Mouse (Mus musculus): ENCODE data around the gene Hoga1.

The Hoga1 gene

DNA sequence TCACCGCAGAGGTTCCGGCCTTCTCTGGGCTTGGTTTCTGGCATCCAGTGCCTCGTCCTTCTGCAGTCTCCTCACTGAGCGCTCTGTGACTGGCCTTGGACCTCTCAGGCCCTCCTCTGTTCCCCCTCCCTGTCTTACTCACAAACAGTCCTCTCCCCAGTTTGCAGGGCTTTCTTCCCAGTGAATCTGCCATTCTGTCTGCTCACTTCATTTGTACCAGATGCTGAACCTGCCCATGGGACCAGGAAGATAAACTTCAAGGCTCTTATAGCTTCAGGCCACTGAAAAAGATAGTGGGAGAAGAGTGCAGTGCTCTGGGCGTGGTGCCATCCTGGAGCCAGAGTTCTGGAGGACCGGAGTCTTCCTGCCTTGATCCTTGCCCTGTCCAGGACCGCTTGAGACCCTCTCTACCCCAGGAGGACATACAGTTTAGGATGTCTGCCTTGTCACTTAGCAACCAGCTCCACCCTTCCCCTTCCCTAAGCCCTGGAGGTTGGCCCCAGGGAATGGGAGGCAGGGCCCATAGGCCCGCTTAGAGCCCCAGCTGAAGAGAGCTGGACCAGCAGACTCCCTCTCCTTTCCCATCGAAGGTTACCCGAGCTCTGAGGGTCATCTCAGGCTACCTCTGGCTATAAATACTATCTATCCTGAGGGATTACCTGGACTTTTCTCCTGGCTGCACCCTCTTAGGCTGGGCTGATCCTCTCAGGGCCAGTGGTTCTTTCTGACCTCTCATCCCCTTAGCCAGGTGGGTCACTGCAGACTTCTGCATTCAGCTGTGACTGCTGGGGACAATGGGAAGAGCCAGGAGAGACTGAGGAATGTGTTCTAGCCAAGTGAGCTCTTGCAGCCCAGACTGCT, 23.5 kb upstream of the Hoga1 start:
- DNase-seq (ENCODE audit: low spot score in 2 of 2), result no peak

DNA sequence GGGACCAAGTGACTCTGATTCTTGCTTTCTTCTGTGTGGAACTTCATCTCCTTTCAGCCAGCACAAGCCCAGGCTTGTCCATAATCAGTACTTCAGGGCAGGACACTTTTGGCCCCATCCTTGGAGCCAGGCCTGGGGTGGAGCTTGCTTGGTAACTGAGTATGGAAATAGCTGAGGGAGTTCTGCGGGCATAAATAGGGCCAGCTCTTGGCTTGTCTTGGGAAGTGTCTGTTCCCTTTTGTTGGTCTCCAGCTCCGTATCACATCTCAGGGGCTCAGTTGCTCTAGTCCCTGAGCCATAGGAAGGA, 22.9 kb upstream of the Hoga1 start:
- DNase-seq (ENCODE audit: low spot score in 2 of 2), result no peak

GRCm38 (mm10) chr19:42026158-42026557, 19.3 kb upstream of the Hoga1 start:
- peak; percentile 64 to 82 for DNase-seq (ENCODE audit: low spot score in 2 of 2)

GRCm38 (mm10) chr19:42031112-42031511, 14.3 kb upstream of the Hoga1 start:
- DNase-seq (ENCODE audit: low spot score in 2 of 2), result no peak

GRCm38 (mm10) chr19:42033611-42034010, 11.8 kb upstream of the Hoga1 start:
- DNase-seq (ENCODE audit: low spot score in 2 of 2), result no peak

DNA sequence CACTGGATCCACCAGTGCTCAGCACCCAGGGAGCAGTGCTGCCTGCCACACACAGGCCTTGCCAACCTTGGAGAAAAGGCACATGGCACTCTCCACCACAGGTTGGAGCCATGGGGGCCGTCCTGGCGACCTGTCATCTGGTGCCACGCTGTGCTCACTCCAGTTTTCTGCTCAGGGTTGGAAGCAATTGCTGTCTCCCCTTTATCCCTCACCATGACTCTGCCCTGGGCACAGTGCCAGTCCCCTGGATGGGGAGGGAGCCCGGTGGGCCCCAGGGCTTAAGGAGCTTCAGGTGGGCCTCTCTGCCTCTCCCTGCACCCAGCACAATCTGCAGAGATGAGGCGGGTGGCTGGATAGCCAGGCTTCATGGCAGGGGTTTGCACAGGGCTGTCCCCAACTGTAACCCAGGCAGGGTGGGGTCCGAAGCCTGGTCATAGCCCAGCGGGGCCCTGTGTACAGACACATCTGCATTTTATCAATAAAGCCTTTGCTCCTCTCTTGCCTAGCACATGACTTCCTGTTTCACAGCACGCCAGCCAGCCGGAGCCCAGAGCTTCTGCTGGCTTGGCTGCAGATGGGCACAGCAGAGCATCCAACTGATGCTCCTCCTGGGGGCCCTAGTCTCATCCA, 11.1 kb upstream of the Hoga1 start:
- no peak for DNase-seq (ENCODE audit: low spot score in 2 of 2)

- DNase-seq (ENCODE audit: low spot score in 2 of 2), result no peak
These were observed 10.4 kb upstream of the Hoga1 start for GRCm38 (mm10) chr19:42034881-42035455.

GRCm38 (mm10) chr19:42035456-42036248, 9.8 kb upstream of the Hoga1 start, which contains the start of gene Ankrd2:
Gene Ankrd2, plus strand, starts transcription at chr19:42036000.
- DNase-seq (ENCODE audit: low spot score in 2 of 2), result peak; percentile 47 to 83

GRCm38 (mm10) chr19:42036357-42036756, 9.1 kb upstream of the Hoga1 start:
- no peak for DNase-seq (ENCODE audit: low spot score in 2 of 2)

GRCm38 (mm10) chr19:42037167-42037702, 8.2 kb upstream of the Hoga1 start:
- no peak for DNase-seq (ENCODE audit: low spot score in 2 of 2)

- DNase-seq (ENCODE audit: low spot score in 2 of 2), result no peak
These were observed 7.1 kb upstream of the Hoga1 start for GRCm38 (mm10) chr19:42038310-42038709.

GRCm38 (mm10) chr19:42043988-42044387, 1.4 kb upstream of the Hoga1 start:
- DNase-seq (ENCODE audit: low spot score in 2 of 2), result no peak

DNA sequence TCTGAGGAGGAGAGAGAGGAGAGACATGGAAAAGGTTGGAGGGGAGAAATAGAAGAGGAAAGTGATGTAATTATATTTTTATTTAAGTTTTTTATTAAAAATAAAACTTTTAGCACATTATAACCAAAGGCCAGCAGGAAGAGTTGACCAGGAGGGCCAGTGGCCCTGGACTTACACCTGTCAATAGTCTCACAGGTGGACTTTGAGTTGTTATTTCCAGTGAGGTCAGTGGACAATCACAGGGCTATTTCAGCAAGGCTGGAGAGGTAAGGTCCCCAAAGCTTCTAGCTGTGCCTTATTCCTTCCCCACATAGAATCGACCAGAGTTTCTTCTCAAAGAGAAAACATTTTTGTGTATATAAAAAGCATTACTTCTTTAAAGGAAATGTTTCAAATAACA, 4.8 kb downstream of the Hoga1 start:
- DNase-seq (ENCODE audit: low spot score in 2 of 2), result no peak

GRCm38 (mm10) chr19:42051351-42051750, 5.9 kb downstream of the Hoga1 start:
- no peak for DNase-seq (ENCODE audit: low spot score in 2 of 2)

DNA sequence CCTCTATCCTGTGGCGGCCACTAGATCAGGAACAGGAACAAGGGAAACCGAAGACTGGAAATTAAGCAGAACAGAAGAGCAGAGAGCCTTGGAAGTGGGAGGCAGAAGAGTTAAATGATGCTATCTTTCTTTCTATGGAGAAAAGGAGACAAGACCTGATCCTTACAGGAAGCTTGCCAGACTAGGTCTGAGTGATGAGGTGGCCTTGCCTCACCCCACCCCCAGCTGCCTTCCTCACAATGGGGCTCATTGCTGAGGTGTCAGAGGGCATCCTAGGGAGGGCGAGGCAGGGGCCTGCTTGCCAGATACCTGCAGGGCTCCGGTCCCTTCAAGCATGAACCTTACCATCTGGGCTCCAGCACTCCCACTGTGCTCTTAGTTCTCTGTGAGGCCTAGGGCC, 6.5 kb downstream of the Hoga1 start, which contains the start of gene 4933411K16Rik:
Gene 4933411K16Rik, plus strand, starts transcription at position 301 of the 400 bp plus-strand sequence.
- DNase-seq (ENCODE audit: low spot score in 2 of 2), result no peak

- DNase-seq (ENCODE audit: low spot score in 2 of 2), result no peak
These were observed 8.8 kb downstream of the Hoga1 start for GRCm38 (mm10) chr19:42054255-42054654.

DNA sequence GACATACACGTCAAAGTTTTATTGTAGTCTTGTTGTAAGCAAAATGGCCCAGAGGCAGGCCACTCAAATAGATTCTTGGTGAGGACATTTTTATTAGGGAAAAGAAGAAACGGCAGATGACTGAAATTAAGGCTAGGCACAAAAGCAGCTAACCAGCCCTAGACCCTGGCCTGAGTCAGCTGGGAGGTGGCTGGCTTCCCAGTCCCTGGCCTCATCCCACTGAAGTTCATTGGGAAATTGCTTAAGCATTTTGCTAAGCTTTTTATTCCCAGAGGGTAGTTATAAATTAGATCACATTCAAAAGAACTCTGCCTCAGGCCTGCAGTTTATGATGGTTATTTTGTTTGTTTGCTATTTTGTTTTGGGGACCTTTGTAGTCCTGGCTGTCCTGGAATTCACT, 10.5 kb downstream of the Hoga1 start:
- DNase-seq (ENCODE audit: low spot score in 2 of 2), result no peak

DNA sequence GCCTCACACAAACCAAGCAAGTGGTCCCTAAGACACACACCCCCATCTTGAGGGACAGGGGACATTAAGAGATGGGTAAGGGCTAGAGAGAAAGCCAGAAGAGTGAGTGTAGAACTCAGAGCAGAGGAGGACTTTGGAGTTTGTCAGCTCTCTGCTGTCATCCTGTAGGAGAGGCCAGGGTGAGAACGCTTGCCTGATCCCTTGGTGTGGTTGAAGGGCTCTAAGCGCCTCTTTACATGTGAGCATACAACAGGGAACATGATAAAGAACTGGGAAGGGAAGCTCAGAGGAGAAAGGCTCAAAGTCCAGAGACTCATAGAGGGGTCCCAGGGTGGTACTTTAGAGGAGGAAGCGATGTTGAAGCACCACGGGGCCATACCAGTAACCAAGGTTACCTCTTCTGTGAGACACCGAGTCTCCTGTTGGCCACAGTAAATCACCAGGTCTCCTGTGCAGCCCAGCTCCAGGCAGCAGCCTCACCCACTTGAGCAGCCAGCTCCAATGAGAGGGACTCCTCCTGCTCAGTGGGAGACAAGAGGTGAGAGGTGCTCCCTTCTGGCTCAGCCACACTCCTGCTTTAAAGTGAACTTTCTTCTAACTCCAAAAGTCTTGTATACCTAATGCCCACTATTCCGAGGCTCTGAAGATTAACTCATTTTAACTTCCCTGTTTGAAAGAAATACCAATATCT, 11.5 kb downstream of the Hoga1 start:
- DNase-seq (ENCODE audit: low spot score in 2 of 2), result no peak

DNA sequence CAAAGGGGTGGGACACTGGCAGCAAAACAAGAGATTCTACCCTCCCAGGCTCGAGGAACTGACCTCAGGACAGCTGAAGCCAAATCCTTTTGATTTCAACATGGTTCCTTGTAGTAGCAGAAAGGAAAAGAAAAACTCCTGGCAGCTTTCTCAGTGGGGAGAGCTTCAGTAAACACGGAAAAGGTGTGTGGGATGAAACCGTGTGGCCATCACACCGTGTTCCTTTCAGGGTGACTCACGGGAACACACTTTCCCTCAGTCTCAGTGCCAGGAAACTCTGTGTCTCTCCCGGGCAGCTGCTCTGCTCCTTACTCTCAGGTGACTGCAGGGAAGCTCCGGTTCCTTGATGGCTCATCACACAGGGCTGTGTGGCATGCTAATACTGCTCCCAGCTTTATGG, 13.0 kb downstream of the Hoga1 start:
- no peak for DNase-seq (ENCODE audit: low spot score in 2 of 2)

DNA sequence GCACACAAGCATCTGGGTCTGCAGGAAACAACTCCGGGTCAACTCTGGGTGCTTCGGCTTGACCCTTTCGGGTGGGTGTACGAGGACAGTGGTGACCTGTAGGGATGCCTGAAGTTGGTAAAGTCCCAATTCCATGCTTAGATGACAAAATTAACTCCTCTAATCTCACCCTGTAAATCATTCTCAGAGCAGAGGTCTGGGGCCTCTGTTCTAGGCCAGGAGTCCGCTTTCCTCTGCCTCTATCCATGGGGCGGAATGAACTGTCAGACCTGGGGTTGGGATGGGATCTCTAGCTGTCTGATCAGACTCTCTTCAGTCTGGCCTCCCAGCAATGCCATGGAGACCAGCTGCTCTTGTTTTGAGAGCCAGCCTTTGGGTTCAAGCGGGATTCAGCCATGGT, 16.0 kb downstream of the Hoga1 start:
- no peak for DNase-seq (ENCODE audit: low spot score in 2 of 2)

All from spleen, postnatal 10 days (tissue).